Mouse (Mus musculus): ENCODE measurements around the gene Rxfp2.

The Rxfp2 gene

DNA sequence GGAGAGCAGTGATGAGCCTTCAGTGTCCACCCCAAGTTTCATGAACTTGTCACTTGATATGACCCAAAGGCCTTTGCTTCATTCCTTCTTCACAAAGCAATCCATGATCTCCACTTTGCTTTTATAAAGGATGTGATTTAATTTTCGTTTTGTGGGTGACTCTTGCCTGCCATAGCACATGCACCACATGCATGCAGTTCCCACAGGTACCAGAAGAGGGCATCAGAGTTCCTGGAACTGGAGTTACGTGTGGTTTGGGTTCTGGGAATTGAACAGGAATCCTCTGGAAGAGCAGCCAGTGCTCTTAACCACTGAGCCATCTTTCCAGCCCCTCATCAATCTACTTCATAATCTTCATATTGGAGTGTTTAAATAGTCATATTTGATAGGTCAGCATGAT is 26.1 kb downstream of the Rxfp2 start:
- DNase-seq (ENCODE audit: low read depth): no peak

DNA sequence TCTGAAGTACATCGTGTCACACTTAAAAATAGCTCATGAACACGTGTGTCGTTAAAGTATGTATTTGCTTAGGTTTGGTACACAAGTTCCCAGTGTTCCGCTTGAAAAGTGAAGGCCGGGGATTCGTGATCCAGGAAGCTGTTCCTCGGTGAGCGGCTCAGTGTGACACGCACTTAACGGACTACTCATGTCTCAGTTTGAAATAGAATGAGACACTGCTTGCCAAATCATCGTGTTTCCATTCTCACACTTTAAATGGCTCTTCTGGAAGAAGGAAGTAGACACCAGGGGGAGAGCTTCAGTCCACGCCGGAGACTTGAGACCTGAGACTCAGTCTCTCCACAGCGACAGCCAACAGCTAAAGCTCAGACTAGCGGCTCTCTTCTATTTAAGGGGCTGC is 28.0 kb downstream of the Rxfp2 start:
- DNase-seq (ENCODE audit: low read depth): no peak

DNA sequence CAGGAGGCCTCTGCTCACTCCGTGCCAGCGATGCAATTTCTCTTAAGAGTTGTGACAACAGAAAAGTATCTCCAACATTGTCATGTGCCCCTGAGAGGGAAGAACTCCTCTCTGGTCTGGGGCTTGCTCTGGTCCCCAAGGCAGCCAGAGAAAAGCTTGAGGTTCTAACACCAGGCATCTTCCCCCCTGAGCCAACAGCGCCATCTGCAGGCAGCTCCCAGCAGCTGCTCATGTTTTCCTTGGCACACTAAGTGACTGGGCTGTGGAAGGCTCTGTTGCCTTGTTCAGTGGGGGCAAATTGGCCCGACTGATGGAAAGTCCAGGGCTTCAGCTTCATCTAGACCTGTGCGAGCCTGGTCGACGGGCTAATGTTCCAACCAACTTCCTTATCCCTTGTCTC is 31.5 kb downstream of the Rxfp2 start:
- DNase-seq (ENCODE audit: low read depth): peak; percentile 9

DNA sequence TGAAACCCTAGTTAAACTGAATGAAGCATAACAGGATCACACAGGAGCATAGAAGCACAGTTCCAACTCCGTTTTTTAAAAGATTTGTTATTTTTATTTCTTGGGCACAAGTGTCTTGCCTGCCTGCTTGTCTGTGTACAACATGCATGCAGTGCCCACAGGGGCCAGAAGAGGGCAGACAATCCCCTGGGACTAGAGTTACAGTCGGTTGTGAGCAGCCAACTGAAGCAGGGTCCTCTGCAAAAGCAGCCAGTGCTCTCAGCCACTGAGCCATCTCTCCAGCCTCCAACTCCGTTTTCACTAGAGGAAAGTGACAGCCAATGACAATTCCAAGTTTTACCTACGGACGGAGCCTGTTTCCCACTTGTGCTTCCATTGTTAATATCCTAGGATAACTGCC is 33.4 kb downstream of the Rxfp2 start:
- DNase-seq (ENCODE audit: low read depth): peak; percentile 28

DNA sequence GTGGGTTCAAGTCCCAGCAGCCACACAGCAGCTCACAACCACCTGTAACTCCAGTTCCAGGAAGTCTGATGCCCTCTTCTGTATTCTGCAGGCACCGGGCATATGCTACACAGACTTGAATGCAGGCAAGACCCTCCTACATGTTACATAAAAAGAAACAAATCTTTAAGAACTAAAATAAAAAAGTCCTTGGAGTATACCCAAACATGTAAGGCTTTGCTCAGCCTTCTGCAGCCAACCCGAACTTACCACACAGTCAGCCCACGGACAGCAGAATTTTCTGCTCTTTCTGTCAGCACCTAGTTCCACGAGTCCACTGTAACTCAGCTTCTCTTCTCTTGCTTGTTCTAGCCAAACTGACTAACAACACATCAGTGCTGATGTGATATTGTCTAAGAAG is 34.8 kb downstream of the Rxfp2 start:
- no peak for DNase-seq (ENCODE audit: low read depth)

DNA sequence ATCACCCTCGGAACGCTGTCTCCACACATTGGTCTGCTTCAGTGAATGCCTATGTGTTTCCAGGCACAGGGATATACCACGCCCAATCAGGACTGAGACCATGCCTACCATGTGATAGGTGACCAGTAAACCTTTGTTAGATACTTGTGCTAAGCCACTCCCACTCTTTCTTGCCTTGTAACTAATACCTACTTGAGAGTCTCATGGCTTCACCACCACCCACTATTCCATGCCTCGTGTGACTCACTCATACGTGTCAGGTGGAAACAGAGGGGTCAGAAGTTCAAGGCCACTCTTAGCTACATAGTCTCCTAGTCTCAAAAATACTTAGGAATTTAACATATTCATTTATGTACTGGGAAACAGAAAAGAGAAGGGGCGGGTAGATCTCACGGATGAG is 35.5 kb downstream of the Rxfp2 start:
- DNase-seq (ENCODE audit: low read depth): no peak

DNA sequence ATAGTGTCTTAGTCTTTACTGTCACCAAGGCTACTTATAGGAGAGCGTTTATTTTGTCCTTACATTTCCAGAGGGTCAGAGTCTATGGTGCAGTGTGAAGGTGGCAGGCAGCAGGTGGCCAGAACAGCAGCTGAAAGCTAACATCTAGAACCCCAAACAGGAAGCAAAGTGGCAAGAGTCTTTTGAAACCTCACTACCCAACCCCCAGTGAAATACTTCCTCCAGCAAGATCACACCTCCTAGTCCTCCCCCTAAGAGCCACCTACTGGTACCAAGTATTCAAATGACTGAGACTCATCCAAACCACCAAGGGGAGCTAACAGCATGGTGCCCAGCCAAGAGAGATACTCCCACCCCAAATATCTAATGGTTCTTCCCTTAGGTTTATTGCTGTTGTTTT is 36.8 kb downstream of the Rxfp2 start:
- no peak for DNase-seq (ENCODE audit: low read depth)

DNA sequence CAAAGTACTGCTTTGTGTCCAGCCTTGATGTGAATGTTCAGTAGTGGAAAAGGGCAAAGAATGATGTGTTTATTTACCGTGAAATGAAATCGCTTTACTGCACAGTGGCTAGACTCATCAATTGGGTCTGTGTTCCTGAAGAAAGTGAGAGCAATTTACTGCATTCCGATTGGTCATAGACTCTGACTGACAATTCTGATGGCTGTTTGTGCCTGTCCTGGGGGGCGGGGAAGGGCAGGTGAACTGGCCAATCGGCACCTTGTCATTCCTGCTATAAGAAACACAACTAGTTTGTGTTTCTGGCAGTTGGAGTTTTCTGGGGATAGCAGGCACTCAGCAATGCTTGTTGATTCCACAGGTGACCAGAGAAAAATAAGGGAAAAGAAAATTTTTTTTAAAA is 37.6 kb downstream of the Rxfp2 start:
- DNase-seq (ENCODE audit: low read depth): no peak

DNA sequence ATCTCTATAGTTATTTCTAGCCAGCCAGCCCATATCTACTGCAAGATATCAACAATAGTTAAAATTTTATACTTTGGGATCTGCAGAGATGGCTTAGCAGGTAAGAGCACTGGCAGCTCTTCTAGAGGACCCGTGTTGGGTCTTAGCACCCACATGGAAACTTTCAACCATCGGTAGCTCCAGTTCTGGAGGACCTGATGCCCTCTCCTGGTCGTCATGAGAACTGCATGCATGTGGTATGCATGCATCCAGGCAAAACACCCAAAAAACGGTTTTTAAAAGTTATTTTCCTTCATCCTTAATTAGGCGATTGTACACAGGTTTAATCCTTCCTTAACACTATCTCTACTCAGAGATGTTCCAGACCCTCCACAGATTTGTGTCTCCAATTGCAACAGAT is 40.4 kb downstream of the Rxfp2 start:
- no peak for DNase-seq (ENCODE audit: low read depth)

DNA sequence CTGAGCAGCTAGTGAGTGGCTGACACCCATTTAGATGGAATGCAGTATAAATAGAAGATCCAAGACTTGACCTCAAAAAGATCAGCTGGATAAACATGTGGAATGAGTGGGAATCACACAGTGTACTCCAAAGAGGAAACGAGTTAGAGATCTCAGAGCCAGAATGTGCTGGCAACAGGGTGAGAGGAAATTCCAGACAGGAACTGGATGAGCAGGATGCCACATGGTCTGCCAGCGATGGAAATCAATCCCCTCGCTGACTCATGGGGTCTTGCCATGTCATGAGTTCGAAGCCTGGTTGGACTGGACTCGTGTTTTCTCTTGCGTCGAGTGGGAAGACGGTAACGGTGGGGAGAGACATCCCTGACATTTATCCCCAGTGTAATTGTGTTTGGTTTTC is 41.0 kb downstream of the Rxfp2 start:
- no peak for DNase-seq (ENCODE audit: low read depth)

DNA sequence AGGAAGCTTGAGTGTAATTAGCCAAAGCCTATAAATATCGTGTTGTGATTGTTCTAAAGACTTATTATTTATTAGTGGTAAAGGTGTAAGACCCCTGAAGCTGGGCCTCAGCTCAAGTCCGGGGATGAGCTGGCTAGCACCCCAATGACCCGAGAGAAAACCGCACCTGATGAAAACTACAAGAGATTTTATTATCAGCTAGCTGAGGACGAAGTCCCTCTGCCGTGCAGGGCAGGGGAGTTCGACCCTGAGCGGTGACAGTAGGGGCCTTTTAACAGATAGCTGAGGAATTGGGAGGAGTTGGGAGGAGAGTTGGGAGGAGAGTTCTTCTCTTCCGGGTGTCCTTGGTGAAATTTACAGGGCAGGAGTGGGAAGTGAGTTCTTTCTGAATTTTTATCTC is 42.6 kb downstream of the Rxfp2 start:
- DNase-seq (ENCODE audit: low read depth): no peak

DNA sequence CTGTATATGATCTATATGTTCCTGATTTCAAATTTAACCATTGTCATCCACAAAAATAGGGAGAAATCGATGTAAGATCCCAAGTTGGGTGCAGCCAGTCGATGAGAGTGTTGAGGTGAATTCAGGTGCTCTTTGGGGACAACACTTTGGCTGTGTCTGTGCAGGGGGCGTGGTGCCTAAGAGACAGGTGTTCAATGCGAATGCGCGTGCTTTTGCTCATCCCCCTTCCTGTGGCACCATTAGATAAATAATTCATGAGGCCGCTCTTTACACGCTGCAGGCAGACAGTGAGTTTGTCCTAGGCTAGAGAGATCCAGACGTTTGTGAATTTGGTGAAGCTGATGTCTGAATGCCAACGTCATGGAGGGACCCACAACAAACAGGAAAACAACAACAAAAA is 45.8 kb downstream of the Rxfp2 start:
- no peak for DNase-seq (ENCODE audit: low read depth)

DNA sequence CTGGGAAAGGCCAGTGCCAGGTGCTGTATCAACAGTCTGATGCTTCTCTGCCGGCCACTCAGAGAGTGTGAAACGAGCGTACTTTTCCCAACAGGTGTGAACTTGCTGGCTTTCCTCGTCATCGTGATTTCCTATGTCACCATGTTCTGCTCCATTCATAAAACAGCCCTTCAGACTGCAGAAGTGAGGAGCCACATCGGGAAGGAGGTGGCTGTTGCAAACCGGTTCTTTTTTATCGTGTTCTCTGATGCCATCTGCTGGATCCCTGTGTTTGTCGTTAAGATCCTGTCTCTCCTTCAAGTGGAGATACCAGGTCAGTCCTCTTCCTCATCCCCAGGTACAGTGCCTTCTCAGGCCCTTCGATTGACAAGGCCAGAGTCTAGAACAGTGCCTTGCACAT is 51.6 kb downstream of the Rxfp2 start:
- peak; percentile 11 for DNase-seq (ENCODE audit: low read depth)

DNA sequence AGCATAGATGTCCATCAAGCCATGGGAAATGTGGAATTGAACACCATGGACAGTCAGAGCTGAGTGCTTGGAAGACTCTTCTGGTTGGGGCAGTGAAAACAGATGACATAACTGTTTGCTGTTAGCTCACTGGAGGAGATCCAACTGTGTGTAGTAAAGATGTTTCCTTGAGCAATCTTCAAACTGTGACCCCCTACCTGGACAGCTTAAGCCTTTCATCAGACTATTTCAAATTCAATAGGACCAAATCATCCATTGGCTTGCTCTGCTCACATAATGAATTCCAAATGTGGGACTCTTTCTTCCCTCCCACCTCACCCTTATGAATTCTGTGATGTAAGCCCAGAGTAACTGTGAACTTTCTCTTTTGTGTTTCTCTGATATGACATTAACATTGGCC is 53.3 kb downstream of the Rxfp2 start:
- DNase-seq (ENCODE audit: low read depth): no peak

DNA sequence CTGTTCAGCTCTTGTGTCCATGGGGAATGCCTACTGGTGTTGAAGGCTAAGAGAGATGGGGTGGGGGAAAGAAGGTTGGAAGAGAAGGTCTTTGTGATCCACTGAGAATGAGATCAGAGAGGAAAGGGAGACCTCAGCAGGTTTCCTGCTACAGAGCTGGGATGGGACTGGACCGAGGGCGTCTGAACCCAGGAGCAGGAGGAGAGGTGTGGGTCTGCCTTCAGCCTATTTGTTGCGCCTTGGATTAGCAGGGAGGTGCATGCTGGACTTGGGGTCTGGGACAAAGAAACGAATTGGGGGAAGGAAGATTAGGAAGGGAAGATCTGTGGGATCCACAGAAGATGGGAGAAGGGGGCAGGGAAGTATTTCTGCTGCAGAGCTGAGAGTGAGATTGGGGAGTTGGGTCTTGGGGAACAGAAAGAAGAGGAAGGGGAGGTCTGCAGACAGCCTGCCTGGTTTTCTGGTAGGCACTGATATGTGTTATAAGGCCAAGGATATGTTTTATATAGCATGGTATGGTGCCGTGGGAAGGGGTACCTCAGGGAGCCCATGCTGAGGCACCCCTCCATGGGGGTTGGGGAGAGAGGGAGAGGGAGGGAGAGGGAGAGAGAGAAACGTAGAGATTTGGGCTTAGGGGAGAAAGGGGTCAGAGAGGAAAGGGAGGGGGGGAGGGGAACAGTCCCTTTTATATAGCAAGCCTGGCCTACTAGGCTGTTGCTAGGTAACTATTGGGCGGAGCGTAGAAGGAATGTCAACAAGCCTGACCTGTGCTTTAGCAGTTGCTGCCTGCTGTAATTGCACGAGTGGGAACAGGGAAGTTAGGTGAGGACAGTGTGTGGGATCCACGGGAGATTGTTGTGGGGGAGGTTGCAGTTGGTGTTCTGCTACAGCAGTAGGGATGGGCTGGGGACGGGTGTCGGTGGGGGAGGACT is 61.7 kb downstream of the Rxfp2 start:
- no peak for DNase-seq (ENCODE audit: low read depth)

DNA sequence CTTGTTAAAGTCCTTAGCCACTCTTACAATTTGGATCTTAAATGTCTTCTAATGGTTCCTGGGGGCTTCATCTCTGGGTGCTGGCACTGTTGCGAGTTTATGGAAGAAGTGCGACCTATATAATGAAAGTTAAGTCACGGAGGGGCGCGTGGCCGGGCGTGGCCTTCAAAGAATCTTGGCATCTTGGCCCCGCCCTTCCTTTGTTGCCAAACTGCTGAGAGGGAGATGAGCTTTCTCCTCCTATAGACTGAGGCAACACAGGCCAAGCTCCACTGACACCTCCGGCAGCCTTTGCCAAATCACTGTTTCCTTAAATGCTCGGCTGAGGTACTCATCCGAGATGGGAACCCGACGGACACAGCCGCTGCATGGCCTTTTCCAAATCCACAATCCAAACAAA is 64.2 kb downstream of the Rxfp2 start:
- no peak for DNase-seq (ENCODE audit: low read depth)

DNA sequence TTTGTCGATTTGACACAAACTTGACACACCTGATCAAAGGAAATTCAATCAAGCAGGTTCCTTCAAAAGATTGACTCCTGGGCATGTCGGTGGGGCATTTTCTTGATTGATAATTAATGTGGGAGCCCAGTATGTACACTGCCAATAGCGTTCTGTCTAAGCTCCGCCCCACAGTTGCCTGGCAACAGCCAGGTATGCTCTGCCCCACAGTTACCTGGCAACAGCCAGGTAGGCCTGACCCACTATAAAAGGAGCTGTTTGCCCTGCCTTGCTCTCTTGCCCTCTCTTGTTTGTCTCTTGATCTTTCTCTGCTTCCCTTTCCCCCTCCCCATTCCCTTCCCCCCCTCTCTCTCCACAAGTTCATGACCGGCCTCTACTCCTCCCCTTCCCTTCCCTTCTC is 64.7 kb downstream of the Rxfp2 start:
- DNase-seq (ENCODE audit: low read depth): no peak

DNA sequence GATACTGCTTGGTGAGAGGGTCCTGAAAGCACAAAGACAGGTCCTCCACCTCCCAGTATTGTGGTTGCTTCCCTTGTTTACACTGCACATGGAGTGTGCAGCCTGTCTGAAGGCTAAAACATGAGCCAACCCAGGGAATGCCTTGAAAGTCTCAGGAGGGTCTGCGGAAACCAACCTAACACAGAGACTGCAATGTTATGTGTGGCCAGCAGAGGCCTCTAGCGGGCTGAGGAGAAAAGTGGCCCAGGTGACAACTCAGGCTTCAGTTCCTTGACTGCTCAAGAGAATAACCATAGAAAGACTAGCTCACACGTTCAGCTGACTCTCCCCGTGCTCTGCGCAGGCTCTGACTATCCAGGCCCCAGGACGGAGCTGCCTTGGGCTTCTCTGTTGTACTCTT is 79.1 kb downstream of the Rxfp2 start:
- DNase-seq (ENCODE audit: low read depth): peak; percentile 39

DNA sequence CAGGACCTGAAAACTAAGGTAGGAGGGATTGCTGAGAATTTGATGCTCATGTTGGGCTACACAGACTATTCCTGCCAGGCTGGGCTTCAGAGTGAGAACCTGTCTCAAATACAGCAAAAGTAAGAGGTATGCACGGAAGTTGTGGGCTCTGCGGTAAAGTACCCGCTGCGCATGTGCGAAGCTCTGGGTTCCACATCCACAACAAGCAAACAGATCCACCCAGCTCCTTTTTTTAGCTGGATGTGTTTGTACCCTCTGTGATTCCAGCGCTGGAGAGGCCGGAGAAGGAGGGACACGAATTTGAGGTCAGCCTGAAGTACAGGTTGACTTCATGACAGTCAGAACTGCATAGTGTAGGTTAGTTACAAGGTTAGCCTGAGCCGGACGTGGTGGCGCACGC is 80.3 kb downstream of the Rxfp2 start:
- no peak for DNase-seq (ENCODE audit: low read depth)

DNA sequence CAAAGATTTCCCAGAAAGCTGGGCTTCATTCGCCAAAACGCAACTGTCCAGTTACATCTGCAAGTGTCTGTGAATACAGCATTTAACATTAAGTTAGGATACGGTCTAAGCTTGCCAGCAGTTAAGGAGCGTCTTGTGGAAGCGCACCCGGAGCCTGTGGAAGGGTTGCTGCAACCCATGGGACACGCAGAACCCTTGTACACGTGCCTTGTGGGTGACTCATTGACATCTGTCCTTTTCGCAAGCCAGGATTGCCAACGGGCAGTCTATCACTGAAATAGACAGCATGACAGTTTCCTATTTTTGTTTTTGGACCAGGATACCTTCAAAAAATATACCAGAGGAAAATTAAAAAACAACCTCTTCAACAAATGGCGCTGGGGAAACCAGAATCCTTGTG is 83.3 kb downstream of the Rxfp2 start:
- no peak for DNase-seq (ENCODE audit: low read depth)

DNA sequence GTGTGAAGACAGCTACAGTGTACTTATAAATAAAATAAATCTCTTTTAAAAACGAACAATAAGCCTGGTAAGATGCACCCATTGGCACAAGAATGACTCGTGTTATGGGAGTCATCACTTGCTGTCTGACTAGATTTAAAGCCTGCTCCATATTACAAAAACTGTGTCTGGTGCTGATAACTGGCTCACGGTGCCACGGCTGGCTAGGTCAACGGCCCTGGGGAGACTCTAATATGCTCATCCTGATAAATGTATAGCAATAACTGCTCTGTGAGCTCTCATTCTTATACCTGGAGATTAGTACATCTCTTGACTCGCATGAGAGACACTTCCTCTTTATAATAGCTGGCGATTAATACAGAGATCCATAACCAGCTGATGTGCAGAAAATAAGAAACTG is 87.9 kb downstream of the Rxfp2 start:
- DNase-seq (ENCODE audit: low read depth): no peak

DNA sequence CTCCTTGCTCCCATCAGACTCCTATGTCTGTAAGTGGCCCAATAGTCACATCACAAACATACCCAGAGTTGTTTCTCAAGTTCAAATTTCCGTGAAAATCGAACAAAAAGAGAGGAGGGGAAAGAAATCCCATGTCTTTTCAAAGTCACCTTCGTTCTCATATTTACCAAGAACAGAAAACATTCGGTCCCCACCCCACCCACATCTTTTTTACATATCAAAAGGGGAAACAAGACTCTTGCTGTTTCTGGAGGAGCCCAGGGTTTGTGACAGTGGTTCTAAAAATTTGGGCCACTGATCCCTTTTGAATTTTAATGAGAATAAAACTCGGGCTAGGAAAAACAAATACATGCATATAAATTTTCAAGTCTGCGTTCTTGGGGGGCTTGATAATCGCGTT is 92.8 kb downstream of the Rxfp2 start:
- no peak for DNase-seq (ENCODE audit: low read depth)

DNA sequence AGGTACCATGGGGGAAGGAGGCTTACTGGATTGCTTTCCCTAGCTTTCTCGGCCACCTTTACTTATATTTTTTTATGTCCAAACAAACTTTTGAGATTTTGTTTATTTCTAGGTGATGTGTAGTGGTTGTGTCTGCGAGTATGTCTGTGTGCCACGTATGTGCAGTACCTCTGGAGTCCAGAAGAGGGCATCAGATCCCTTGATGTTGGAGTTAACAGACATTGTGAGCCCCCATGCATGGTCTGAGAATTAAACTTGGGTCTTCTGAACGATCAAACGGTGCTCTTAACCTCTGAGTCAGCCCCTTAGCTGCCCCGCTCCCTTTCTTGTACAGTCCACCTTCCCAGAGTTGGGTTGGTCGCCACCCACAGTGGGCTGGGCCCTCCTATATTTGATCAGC is 95.5 kb downstream of the Rxfp2 start:
- no peak for DNase-seq (ENCODE audit: low read depth)

DNA sequence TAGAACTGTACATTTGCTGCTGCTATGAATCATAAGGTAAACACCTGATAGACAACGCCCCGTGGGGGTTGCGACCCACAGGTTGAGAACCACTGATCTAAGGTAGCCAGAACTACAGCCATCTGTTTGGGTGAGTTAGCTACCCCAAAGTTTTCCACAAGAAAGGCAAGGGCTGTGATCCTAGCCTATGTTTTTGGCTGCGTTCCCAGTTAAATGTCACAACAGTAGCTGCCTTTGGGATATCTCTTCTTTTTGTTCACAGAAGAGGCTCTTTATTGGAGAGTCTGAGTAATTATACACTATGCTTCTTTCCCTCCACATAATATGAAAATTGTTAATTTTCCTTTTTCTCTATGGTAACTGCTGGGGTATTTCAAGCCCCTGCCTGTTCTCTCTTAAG is 96.3 kb downstream of the Rxfp2 start:
- DNase-seq (ENCODE audit: low read depth): no peak
